Mouse (Mus musculus) frontal cortex, postnatal 25 days (tissue): ENCODE data around the gene Dennd6a.
A peak's percentile ranks its signal among the peaks of the same experiment; 100 is the strongest.
"Not testable (repeated sequence)": the region's sequence is repeated elsewhere in the genome, so short reads cannot be mapped to it uniquely, and the experiment has no call there.

Experiments used
- DNase-seq, 2 experiments: peaks; one replicate each; pipeline ENCODE4 v3.0.0; 2022; ENCODE audit warnings: low spot score in 2 of 2

Gene Dennd6a

DNA sequence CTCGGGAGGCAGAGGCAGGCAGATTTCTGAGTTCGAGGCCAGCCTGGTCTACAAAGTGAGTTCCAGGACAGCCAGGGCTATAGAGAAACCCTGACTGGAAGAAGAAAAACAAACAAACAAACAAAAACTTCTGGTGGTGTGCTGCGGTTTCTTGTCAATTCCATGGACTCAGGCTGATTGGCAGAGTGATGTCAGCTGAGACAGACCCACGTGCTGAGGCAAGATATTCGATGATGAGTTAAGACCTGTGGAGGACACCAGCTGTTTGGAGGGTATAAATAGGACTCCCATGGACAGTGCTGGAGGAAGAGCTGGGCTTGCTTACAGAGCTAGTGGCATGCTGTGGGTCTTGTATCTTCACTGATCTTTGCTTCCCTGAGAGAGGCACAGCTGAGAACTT lies at the start of gene Dennd6a:
Dennd6a (plus strand) TSS at position 301 of the 400 bp plus-strand sequence.
- not testable (repeated sequence) for DNase-seq

- no peak for DNase-seq
These were observed 47.7 kb upstream of the Dennd6a start for GRCm38 (mm10) chr14:26525955-26526354.

- no peak for DNase-seq
These were observed 45.4 kb upstream of the Dennd6a start for GRCm38 (mm10) chr14:26528296-26528695.

DNA sequence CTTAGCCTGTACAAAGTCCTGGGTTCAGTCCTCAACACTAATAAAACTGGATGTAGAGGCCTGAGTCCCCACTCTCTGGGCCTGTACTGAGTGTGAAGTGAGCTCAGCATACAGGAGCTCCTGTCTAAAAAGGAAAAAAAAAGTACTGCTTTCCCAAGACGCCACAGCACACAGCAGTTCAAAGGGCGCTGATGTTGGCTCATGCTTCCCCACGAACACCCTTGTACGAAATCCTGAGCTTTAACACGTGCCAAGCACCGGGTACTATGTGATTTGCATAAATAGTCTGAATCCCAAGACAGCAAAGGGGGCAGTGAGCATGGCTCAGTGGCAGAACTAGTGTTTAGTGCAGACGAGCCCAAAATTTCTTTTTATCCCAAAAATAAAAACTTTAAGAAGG lies 43.3 kb upstream of the Dennd6a start:
- no peak for DNase-seq

DNA sequence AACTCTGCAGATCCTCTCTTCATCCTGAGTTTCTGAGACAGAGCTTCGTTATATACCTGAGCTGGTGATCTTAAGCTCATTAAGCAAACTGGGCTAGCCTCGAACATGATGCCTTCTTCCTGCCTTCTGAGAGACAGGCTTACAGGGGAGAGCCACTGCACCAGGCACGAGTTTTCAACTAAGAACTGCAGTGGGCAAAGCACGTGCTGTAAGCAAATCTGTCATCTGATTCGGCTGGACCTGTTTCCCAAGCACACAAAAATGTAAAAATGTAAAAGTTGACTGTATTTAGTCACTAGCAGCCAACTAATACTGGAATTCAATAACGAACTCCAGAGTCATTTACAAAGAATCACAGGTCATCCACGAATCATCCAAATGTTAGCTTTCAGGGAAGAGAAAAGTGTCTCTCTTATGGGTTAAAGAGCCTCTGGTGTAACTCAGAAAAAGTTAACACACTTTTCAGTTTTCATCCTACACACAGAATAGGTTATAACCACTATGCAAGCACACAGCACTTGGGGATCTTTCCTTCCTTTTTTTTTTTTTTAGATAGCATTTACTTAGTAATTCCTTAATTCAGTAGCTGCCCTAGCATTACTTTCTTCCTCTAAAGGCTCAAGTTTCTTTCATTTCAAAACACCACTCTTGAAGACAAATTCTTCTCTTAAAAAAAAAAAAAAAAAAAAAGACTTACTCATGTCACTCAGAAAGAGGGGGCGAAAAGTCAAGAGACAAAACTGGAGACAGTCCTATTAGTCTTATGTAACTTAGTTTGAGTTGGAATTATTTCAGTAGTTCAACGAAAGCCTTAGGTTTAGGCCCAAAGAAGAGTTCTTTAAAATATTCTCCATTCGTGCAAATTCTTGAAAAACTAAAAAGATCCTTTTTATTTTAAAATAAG lies 42.0 kb upstream of the Dennd6a start:
- no peak for DNase-seq

GRCm38 (mm10) chr14:26532752-26533151 lies 40.9 kb upstream of the Dennd6a start:
- no peak for DNase-seq

DNA sequence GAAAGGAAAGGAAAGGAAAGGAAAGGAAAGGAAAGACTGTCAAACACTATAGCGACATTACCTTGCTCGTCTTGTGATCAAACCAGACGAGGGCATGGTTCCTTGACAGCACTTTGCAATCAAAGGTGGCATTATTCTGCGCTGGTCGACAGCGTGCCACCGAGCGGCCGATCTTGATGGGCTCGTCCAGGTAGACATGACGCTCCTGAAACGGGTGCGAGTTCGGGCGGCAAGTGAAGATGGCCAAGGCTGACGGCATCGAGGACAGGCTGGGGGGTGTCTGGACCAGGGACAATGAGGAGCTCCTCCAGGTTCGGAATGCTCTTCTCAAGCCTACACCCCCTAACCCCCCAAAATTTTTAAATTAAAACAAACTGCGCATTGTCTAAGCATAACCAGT lies 40.4 kb upstream of the Dennd6a start:
- DNase-seq, result no peak

GRCm38 (mm10) chr14:26533821-26534756 lies 39.6 kb upstream of the Dennd6a start:
- DNase-seq, result no peak

DNA sequence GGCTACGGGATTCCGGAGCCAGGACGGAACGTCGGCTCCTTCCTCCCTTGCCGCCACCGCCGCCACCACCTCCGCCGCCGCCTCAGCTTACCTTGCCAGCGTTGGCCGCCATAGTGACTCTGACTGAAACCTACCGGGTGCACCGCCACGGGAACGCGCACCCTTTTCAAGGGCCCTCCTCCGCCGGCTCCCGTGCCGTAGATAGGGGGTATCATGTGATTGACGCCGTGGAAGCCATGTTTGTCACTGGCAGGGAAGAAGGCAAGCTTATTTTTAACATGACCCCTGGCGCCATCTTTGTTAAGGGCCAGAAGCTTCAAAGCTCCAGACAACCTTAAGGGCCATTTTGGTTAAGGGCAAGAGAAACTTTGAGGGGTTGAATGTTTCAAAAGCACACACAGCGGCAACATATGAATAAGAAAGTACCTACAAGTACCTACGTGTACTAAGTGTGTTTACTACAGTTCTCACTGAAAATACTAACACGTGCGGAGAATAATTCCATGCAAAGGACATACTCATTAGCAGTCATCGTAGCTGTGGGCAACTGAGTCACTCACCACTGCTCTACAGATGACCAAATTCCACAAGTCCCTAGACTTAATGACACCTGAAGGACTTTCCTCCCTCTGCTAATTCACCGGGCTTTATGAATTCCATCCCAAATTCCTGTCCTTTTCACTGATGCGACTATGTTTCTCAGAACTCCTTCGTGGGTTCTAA lies 38.7 kb upstream of the Dennd6a start, which contains the start of gene Slmap:
Slmap (minus strand) TSS at position 175 of the 723 bp plus-strand sequence.
- peak; percentile 99 for DNase-seq

GRCm38 (mm10) chr14:26539241-26539640 lies 34.4 kb upstream of the Dennd6a start:
- DNase-seq, result no peak

DNA sequence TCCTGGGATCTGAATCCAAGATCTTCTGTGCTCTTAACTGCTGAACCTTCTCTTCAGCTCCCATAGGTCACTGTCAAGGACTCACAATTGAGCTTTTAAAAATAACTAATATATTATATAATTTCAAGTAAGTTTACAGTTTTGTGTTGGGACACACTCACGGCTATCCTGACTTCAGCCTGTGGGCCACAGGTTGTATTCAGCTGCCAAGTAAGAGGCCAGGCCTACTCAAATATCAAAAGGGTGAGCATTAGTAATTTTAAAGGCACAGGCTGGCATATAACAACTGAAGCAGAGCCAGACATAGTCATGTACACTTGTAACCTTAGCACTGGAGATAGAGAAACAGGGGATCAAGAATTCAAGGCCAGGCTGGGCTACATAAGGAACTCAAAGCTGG lies 33.1 kb upstream of the Dennd6a start:
- no peak for DNase-seq

DNA sequence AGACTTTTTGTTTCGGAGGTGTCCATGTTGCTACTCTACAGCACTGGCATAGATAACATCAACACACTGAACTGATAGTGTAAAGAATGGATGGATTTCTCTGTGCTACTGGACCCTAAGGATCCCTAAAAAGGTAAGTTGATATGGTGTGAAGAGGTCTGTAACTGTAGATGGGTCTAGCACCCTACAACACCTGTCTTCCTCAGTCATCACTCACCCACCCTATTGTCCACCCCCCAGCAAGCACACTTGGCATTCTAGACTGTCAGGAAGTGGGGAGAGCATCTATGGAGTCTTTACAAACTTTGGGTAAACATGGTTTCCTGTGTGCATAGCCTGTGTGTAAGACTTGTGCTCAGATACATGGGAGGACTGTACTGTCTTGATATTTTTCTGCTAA lies 31.5 kb upstream of the Dennd6a start:
- no peak for DNase-seq

DNA sequence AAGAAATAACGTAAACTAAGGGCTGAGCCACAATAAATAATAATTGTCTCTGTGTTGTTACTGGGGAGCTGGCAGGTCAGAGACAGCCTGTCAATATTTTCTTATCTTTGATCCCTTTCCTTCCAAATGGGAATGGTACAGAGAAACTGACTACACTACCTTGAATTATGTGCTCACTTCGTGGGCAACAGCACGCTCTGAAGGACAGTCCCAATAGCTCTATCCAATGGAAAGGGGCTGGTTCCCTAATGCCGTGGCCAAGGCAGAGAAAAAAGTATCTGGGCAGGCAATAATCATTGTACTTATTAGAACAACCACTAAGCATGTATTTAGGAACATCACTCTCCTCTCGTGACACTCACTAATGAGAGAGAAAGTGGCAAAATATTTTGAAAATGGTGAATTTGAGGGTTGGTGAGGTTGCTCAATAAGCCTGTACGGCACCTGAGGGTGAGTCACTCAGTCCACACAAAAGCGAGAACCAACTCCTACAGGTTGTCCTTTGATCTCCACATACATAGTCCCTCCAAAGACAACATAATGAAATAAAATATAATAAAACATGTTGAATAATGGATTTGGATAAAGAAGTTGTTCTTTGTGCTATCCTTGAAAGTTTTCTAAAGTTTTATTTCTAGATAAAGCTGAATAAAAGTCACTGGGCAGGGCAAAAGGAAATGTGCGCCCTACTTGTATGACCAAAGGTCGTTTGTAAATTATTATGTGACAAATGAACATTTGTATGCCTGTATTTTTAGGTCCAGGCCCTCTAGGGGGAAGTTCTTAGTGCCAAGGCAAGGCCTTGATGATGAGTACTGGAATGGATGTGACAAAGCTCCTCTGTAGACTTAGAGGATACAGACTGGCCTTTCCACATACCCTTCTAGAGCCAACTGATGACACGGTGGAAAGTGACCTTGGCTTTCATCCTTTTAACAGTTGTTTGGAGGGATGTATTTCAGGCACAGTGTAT lies 25.9 kb upstream of the Dennd6a start:
- DNase-seq, result no peak

DNA sequence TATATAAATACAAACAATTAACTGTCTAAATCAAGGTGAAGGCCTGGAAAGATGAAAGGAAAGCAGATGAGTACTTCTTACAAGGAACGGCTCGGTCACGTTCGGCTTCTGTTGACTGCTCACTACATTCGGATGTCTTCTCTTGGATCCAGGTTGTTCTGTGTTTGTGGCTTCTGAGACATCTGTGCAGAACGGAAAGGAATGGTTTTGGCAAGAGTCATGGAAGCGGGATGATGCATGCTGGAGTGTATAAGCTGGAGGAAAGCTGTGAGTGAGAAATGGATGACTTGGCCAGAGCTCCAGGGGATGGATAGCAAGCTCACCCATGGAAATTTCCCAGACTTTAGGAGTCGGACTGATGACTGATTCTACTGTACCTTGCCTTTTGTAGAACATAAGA lies 22.9 kb upstream of the Dennd6a start:
- DNase-seq, result no peak

DNA sequence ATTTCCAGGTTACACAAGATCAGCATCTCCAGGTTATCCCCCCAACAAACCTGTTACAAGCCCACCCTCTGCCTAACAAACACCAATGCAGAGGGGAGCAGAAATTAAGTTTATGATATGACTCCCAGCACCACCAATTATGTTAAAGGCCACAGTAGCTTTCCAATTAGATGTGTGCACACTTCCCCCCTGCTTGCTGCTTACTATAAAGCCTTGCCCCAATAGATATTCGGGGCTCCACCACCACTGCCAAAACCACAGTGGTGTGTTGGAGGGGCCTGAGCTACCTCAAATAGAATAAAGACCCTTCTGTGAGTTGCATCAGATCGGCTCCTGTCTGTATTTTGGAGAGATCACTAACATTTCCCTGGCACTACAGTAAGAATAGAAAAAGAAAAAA lies 21.2 kb upstream of the Dennd6a start:
- DNase-seq, result no peak

- no peak for DNase-seq
These were observed 20.8 kb upstream of the Dennd6a start for GRCm38 (mm10) chr14:26552853-26553252.

GRCm38 (mm10) chr14:26557581-26557980 lies 16.1 kb upstream of the Dennd6a start:
- DNase-seq, result no peak

DNA sequence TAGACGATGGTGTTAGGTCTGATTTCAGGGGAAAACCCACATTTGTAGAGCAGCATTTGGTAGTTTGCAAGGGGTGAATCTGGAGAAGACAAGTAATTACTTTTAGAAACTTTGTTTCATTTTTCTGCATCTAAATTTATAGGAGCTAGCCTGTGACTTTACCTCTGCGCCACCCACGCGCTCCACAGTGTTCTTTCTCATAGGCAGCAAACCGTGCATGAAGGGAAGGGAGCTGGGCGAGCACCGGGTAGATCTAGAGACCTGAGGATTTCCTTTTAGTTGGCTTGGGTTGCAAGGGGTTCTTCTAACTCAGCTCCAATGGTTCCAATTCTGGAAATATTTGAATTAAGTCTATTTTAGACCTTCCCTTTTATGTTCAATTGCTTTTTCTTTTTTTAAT lies 15.1 kb upstream of the Dennd6a start:
- DNase-seq, result no peak

DNA sequence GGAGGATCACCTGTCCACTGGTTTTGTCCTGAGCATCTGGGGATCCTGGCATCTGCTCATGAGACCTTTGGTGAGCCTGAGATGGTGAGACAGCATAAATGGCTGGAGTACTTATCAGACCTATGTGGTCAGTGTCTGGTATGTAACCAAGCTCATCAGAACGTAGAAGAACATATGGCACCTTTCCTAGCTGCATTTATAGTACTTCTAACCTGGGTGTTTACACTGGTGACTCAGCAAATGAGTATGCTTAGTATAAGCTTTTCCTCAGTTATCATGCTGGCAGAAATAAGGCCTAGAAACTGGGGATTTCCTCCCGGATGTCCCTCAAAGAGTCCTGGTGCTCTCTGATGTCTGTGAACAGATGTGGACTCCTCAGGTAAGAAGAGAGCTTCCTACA lies 11.4 kb upstream of the Dennd6a start:
- DNase-seq, result no peak

DNA sequence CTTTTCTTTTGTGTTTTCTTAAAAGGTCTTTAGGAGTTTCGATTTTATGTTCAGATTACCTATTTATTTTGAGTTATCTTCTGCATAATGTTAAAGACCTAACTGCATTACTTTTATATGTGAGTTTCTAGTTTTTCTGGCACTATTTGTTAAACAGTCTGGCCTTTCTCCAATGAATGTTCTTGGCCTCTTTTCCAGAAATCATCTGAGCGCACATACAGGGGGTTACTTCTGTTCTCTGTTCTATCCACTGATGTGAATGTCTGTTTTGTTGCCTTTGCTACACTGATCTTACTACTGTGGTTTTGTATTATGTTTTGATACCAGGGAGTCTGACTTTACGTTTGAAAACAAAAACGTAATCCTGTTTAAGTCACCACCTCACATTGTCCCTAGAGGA lies 3.8 kb upstream of the Dennd6a start:
- no peak for DNase-seq
